Mouse (Mus musculus): ENCODE results near the gene Lrtm1. TPM values are rescaled to one million over a fixed set of nuclear protein-coding genes. Genes with fewer than 3 reads are reported as not detected.

The Lrtm1 gene
- total RNA-seq, 1 experiment: not detected

GRCm38 (mm10) chr14:29028391-29029106 is 10.5 kb downstream of the Lrtm1 start:
- TF ChIP-seq ZNF384 (IDR thresholded peaks at IDR 0.05; ENCODE audit: low read depth, low read length): no peak
- no peak for TF ChIP-seq ZC3H11A (IDR thresholded peaks at IDR 0.05; ENCODE audit: borderline replicate concordance, low read depth, low read length)
- no peak for TF ChIP-seq CHD2 (IDR thresholded peaks at IDR 0.05; ENCODE audit: low read depth, low read length)
- no peak for TF ChIP-seq MAFK (IDR thresholded peaks at IDR 0.05; ENCODE audit: insufficient read depth, low read depth, low read length)
- no peak for DNase-seq (ENCODE audit: low read depth, low spot score)
- in situ Hi-C loops (cut with MboI; ENCODE audit: low sequenced_read_pairs in 2 of 2, unreplicated experiment in 2 of 2): no loop called here
- Histone ChIP-seq H3K4me3 (ENCODE audit: insufficient read depth in 1 of 2, low read depth in 1 of 2, low read length in 2 of 2, poor library complexity in 1 of 2, severe bottlenecking in 1 of 2) (no peak overlapping the region), H3K27ac (ENCODE audit: insufficient read depth, low read depth, low read length, poor library complexity, severe bottlenecking) (peak overlapping the region; percentile 10; the same call in 1 of the 2 replicates), H3K36me3 (ENCODE audit: control insufficient read depth, insufficient read depth, low read length, poor library complexity, severe bottlenecking) (no peaks in the 10 kb centered on the region), H3K9me3 (ENCODE audit: control insufficient read depth, insufficient read depth, low read depth, low read length) (no peaks in the 10 kb centered on the region), H3K4me1 (ENCODE audit: control insufficient read depth in 2 of 2, insufficient read depth in 2 of 2, low read length in 2 of 2, poor library complexity in 1 of 2) (no peaks in the 10 kb centered on the region), H3K9ac (ENCODE audit: insufficient read depth, low read depth, low read length, poor library complexity, severe bottlenecking) (no peak overlapping the region)

- TF ChIP-seq HCFC1 (IDR thresholded peaks at IDR 0.05; ENCODE audit: borderline replicate concordance, insufficient read depth, low read length) (no peak), MAFK (IDR thresholded peaks at IDR 0.05; ENCODE audit: insufficient read depth, low read depth, low read length) (no peak), CHD2 (IDR thresholded peaks at IDR 0.05; ENCODE audit: low read depth, low read length) (no peak), ZNF384 (IDR thresholded peaks at IDR 0.05; ENCODE audit: low read depth, low read length) (no peak), ZC3H11A (IDR thresholded peaks at IDR 0.05; ENCODE audit: borderline replicate concordance, low read depth, low read length) (no peak)
- Histone ChIP-seq H3K9me3 (ENCODE audit: control insufficient read depth, insufficient read depth, low read depth, low read length) (no peaks in the 10 kb centered on the region), H3K36me3 (ENCODE audit: control insufficient read depth, insufficient read depth, low read length, poor library complexity, severe bottlenecking) (no peaks in the 10 kb centered on the region), H3K4me1 (ENCODE audit: control insufficient read depth in 2 of 2, insufficient read depth in 2 of 2, low read length in 2 of 2, poor library complexity in 1 of 2) (no peaks in the 10 kb centered on the region), H3K27ac (ENCODE audit: insufficient read depth, low read depth, low read length, poor library complexity, severe bottlenecking) (no peak overlapping the region), H3K9ac (ENCODE audit: insufficient read depth, low read depth, low read length, poor library complexity, severe bottlenecking) (no peak overlapping the region), H3K4me3 (ENCODE audit: insufficient read depth in 1 of 2, low read depth in 1 of 2, low read length in 2 of 2, poor library complexity in 1 of 2, severe bottlenecking in 1 of 2) (no peak overlapping the region)
- DNase-seq (ENCODE audit: low read depth, low spot score): no peak
- in situ Hi-C loops (cut with MboI; ENCODE audit: low sequenced_read_pairs in 2 of 2, unreplicated experiment in 2 of 2): no loop called here
Measured at GRCm38 (mm10) chr14:29029107-29029469, 11.1 kb downstream of the Lrtm1 start.

- DNase-seq (ENCODE audit: low read depth, low spot score): no peak
- Histone ChIP-seq H3K9ac (ENCODE audit: insufficient read depth, low read depth, low read length, poor library complexity, severe bottlenecking) (no peak overlapping the region), H3K4me1 (ENCODE audit: control insufficient read depth in 2 of 2, insufficient read depth in 2 of 2, low read length in 2 of 2, poor library complexity in 1 of 2) (no peaks in the 10 kb centered on the region), H3K36me3 (ENCODE audit: control insufficient read depth, insufficient read depth, low read length, poor library complexity, severe bottlenecking) (no peaks in the 10 kb centered on the region), H3K9me3 (ENCODE audit: control insufficient read depth, insufficient read depth, low read depth, low read length) (no peaks in the 10 kb centered on the region), H3K4me3 (ENCODE audit: insufficient read depth in 1 of 2, low read depth in 1 of 2, low read length in 2 of 2, poor library complexity in 1 of 2, severe bottlenecking in 1 of 2) (no peak overlapping the region), H3K27ac (ENCODE audit: insufficient read depth, low read depth, low read length, poor library complexity, severe bottlenecking) (no peak overlapping the region)
- no peak for TF ChIP-seq ZNF384 (IDR thresholded peaks at IDR 0.05; ENCODE audit: low read depth, low read length)
- no peak for TF ChIP-seq ZC3H11A (IDR thresholded peaks at IDR 0.05; ENCODE audit: borderline replicate concordance, low read depth, low read length)
- TF ChIP-seq MAFK (IDR thresholded peaks at IDR 0.05; ENCODE audit: insufficient read depth, low read depth, low read length): no peak
- TF ChIP-seq HCFC1 (IDR thresholded peaks at IDR 0.05; ENCODE audit: borderline replicate concordance, insufficient read depth, low read length): no peak
- no peak for TF ChIP-seq CHD2 (IDR thresholded peaks at IDR 0.05; ENCODE audit: low read depth, low read length)
- in situ Hi-C loops (cut with MboI; ENCODE audit: low sequenced_read_pairs in 2 of 2, unreplicated experiment in 2 of 2): no loop called here
Measured at GRCm38 (mm10) chr14:29029896-29030420, 11.9 kb downstream of the Lrtm1 start.

GRCm38 (mm10) chr14:29030519-29030918 is 12.5 kb downstream of the Lrtm1 start:
- H3K4me1 ChIP-seq (ENCODE audit: control insufficient read depth in 2 of 2, insufficient read depth in 2 of 2, low read length in 2 of 2, poor library complexity in 1 of 2): no peaks in the 10 kb centered on the region
- TF ChIP-seq ZC3H11A (IDR thresholded peaks at IDR 0.05; ENCODE audit: borderline replicate concordance, low read depth, low read length): no peak
- H3K27ac ChIP-seq (ENCODE audit: insufficient read depth, low read depth, low read length, poor library complexity, severe bottlenecking): no peak overlapping the region
- no peaks in the 10 kb centered on the region for H3K36me3 ChIP-seq (ENCODE audit: control insufficient read depth, insufficient read depth, low read length, poor library complexity, severe bottlenecking)
- H3K9me3 ChIP-seq (ENCODE audit: control insufficient read depth, insufficient read depth, low read depth, low read length): no peaks in the 10 kb centered on the region
- H3K9ac ChIP-seq (ENCODE audit: insufficient read depth, low read depth, low read length, poor library complexity, severe bottlenecking): no peak overlapping the region
- no peak overlapping the region for H3K4me3 ChIP-seq (ENCODE audit: insufficient read depth in 1 of 2, low read depth in 1 of 2, low read length in 2 of 2, poor library complexity in 1 of 2, severe bottlenecking in 1 of 2)
- no peak for DNase-seq (ENCODE audit: low read depth, low spot score)
- in situ Hi-C loops (cut with MboI; ENCODE audit: low sequenced_read_pairs in 2 of 2, unreplicated experiment in 2 of 2): no loop called here
